Mouse (Mus musculus) liver, adult 2 months (tissue): ENCODE data around the gene Elavl1.

ENCODE experiments used
- CTCF ChIP-seq: fragments of 200-500 bp; IDR thresholded peaks from 2 replicates; pipeline ENCODE4 v1.5.1; 2011; ENCODE audit warnings: low read depth, low read length, control low read depth
- POLR2A ChIP-seq: fragments of 200-500 bp; IDR thresholded peaks from 2 replicates; pipeline ENCODE4 v1.6.1; 2011; ENCODE audit warnings: low read length, control low read depth; ENCODE audit not compliant: insufficient read depth; ENCODE audit errors: extremely low read depth

GRCm38 (mm10) chr8:4249213-4249612 lies 76.0 kb downstream of the Elavl1 start:
- TF ChIP-seq CTCF, result no peak
- TF ChIP-seq POLR2A, result no peak
